Mouse (Mus musculus): ENCODE data around the gene Sectm1b. TPM values are rescaled to one million over a fixed set of nuclear protein-coding genes. Genes with fewer than 3 reads are reported as not detected.
"Not testable (repeated sequence)": the region's sequence is repeated elsewhere in the genome, so short reads cannot be mapped to it uniquely, and the experiment has no call there.

Sectm1b gene
- not detected in 2 replicates for polyA plus RNA-seq (2014; fragmentation: Nextera tagmentation; extraction: Ambion mirVana)

DNA sequence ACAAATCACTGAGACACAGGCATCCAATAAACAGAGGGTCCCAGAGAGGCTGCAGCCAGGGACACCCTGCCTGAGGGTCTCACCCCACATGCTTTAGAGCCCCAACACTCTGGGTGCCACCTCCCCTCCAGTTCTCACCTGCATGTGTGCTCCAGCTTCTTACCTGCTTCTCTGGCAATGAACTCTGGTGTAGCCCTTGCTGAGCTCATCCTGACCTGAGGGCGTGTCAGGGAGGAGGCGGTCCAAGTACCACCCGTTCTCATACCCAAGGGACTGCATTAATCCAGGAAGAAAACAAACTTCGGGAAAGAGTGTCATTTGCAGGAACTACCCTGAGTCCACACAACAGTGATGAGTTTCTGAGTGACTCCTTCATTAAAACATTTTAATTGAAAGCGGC, at the start of gene Sectm1b:
Gene Sectm1b (minus strand): TSS at position 191 of the 400 bp plus-strand sequence.
- DNase-seq (ENCODE audit: low spot score): no peak
- Histone ChIP-seq H3K36me3 (replicated peaks; ENCODE audit: control insufficient read depth, insufficient read depth) (no peaks in the 10 kb centered on the region), H3K4me2 (replicated peaks) (no peak within 1 kb of the TSS), H3K4me3 (replicated peaks; ENCODE audit: low read length) (no peak within 1 kb of the TSS), H3K9ac (no peak within 1 kb of the TSS), H3K27ac (no peak within 1 kb of the TSS), H3K4me1 (replicated peaks; ENCODE audit: control insufficient read depth, insufficient read depth, low read length) (no peaks in the 10 kb centered on the region), H3K9me3 (ENCODE audit: control insufficient read depth, low read length) (no peaks in the 10 kb centered on the region), H3K27me3 (ENCODE audit: control insufficient read depth, insufficient read depth, low read length) (no peaks in the 10 kb centered on the region)
- 78% methylated on average over 5 of the region's 5 CpGs for WGBS
- no peak for ATAC-seq (ENCODE audit: low FRiP score)

DNA sequence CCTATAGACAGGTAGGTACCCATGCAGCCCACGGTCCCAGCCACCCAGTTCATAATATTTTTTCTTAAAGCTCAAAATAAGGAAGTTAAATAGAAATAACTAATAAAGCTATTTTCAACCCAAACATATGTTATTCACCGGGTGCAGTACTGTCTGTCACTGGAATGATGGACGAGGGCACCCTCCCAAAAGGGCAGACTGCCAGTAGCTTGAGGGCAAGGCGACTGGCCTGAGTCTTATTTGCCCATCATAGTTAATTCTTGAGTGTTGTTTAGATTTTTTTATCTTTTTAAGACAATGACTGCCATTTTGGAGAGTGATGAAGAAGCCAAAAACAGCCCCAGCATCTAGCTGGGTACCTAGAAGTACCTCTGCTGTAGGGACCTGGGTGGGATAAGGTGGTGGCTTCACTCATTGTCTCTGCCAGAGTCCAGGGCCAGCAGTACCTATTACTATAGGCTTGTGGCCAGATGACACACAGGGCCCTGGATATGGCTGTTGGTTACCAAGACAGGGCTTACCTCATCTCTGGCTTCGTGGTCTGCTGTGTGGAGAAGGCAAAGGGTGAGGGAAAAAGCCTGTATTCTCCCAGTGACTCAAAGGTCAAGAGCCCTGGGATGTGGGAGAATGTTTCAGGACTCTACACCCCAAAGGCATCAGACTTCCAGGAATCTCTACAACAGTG, 48.9 kb upstream of the Sectm1b start:
- 71% methylated on average over 5 of the region's 5 CpGs for WGBS
- ATAC-seq (ENCODE audit: low FRiP score): no peak
- H3K27ac ChIP-seq: no peak overlapping the region
- no peak overlapping the region for H3K4me2 ChIP-seq (replicated peaks)
- no peaks in the 10 kb centered on the region for H3K27me3 ChIP-seq (ENCODE audit: control insufficient read depth, insufficient read depth, low read length)
- DNase-seq (ENCODE audit: low spot score): no peak
- no peak overlapping the region for H3K4me3 ChIP-seq (replicated peaks; ENCODE audit: low read length)
- no peaks in the 10 kb centered on the region for H3K36me3 ChIP-seq (replicated peaks; ENCODE audit: control insufficient read depth, insufficient read depth)
- H3K9me3 ChIP-seq (ENCODE audit: control insufficient read depth, low read length): no peaks in the 10 kb centered on the region
- no peak overlapping the region for H3K9ac ChIP-seq
- H3K4me1 ChIP-seq (replicated peaks; ENCODE audit: control insufficient read depth, insufficient read depth, low read length): 0 out of 2 replicates have a peak, but pooled peaks cover 6% of the 10 kb centered on the region

DNA sequence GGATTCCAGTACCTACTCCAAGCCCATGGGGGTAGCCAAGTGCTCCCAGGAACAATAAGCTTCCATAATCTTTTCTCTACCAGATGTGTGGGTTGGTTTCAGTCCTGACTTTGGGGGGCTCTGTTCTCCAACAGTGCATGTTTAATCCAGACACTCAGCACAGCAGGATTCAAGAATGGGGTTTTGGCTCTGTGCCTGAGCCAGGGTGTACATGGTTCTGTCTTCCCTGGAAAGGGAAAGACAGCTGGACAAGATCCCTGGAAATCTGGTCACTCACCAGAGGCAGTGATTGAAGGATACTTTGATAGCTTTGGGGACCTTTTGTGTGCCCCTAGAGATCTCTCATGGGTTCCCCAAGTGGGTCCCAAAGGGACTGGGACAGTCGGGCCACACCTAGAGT, 48.2 kb upstream of the Sectm1b start:
- Histone ChIP-seq H3K4me2 (replicated peaks) (no peak overlapping the region), H3K27ac (no peak overlapping the region), H3K36me3 (replicated peaks; ENCODE audit: control insufficient read depth, insufficient read depth) (no peaks in the 10 kb centered on the region), H3K9me3 (ENCODE audit: control insufficient read depth, low read length) (no peaks in the 10 kb centered on the region), H3K27me3 (ENCODE audit: control insufficient read depth, insufficient read depth, low read length) (no peaks in the 10 kb centered on the region), H3K4me3 (replicated peaks; ENCODE audit: low read length) (no peak overlapping the region), H3K4me1 (replicated peaks; ENCODE audit: control insufficient read depth, insufficient read depth, low read length) (0 out of 2 replicates have a peak, but pooled peaks cover 6% of the 10 kb centered on the region), H3K9ac (no peak overlapping the region)
- 78% methylated on average over 1 of the region's 1 CpGs for WGBS
- ATAC-seq (ENCODE audit: low FRiP score) (no peak), DNase-seq (ENCODE audit: low spot score) (no peak)

DNA sequence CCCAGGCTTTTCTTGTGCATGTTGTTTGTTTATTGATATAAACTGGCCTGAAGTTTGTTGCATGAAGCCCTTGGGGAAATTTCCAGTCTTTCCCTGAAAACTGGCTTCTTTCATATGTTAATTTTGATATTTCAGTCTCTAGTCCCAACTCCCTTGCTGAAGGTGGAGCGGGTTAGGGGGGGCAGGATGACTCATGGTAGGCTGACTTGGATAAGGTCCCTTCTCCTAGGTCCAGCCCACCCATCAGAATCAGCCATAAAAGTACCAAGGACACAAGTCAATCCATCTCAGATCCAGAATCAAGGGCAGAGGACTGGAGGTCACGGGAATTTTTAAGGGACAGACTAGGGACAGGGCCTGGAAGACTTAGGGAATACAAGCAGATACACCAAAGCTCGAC, 47.7 kb upstream of the Sectm1b start:
- Histone ChIP-seq H3K4me1 (replicated peaks; ENCODE audit: control insufficient read depth, insufficient read depth, low read length) (0 out of 2 replicates have a peak, but pooled peaks cover 6% of the 10 kb centered on the region), H3K9me3 (ENCODE audit: control insufficient read depth, low read length) (no peaks in the 10 kb centered on the region), H3K4me2 (replicated peaks) (no peak overlapping the region), H3K27ac (no peak overlapping the region), H3K27me3 (ENCODE audit: control insufficient read depth, insufficient read depth, low read length) (no peaks in the 10 kb centered on the region), H3K4me3 (replicated peaks; ENCODE audit: low read length) (no peak overlapping the region), H3K9ac (no peak overlapping the region), H3K36me3 (replicated peaks; ENCODE audit: control insufficient read depth, insufficient read depth) (no peaks in the 10 kb centered on the region)
- ATAC-seq (ENCODE audit: low FRiP score): no peak
- DNase-seq (ENCODE audit: low spot score): no peak
- WGBS: 92% methylated on average over 3 of the region's 3 CpGs

DNA sequence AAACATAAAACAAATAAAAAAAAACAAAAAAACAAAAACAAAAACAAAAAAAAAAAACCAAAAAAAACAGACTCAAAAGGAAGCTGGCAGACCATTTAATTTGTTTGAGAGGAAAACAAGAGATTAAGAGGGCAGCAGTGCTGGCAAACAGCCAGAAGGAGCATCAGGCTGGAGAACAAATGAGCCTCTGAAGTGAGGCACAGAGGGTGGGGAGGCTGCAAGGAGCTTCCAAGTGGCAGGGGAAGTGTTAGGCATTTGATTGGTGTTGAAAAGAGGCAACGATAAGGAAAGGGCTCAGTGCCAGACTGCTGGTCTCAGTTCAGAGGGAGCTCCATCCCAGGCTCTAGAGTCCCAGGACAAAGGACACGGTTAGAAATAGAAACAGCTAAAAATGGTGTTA, 46.6 kb upstream of the Sectm1b start:
- DNase-seq (ENCODE audit: low spot score) (peak; percentile 68), ATAC-seq (ENCODE audit: low FRiP score) (no peak; the same call in 1 of the 2 replicates)
- H3K4me3 ChIP-seq (replicated peaks; ENCODE audit: low read length): no peak overlapping the region
- H3K4me1 ChIP-seq (replicated peaks; ENCODE audit: control insufficient read depth, insufficient read depth, low read length): 0 out of 2 replicates have a peak, but pooled peaks cover 6% of the 10 kb centered on the region
- no peaks in the 10 kb centered on the region for H3K9me3 ChIP-seq (ENCODE audit: control insufficient read depth, low read length)
- no peaks in the 10 kb centered on the region for H3K27me3 ChIP-seq (ENCODE audit: control insufficient read depth, insufficient read depth, low read length)
- no peak overlapping the region for H3K4me2 ChIP-seq (replicated peaks)
- no peaks in the 10 kb centered on the region for H3K36me3 ChIP-seq (replicated peaks; ENCODE audit: control insufficient read depth, insufficient read depth)
- no peak overlapping the region for H3K27ac ChIP-seq
- no peak overlapping the region for H3K9ac ChIP-seq
- WGBS: 17% methylated on average over 2 of the region's 2 CpGs

DNA sequence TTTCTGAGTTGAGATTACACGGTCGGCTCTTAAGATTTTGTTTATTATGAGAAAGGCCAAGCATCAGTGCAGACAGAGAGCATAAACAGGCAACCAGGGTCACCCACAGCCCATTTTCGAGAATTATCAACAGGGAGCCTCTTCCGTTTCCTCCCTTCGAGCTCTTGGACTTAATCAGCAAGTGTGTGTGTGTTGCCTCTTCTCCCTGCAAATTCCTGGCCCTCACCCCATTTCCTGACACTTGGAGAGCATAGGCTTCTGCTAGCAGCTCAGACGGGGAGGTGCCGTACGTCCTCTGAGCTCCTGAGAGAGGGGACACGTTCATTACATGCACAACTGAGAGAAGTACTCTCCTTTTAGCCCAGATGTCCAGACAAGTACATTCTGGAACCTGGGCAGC, 44.7 kb upstream of the Sectm1b start:
- ATAC-seq (ENCODE audit: low FRiP score) (no peak), DNase-seq (ENCODE audit: low spot score) (no peak)
- H3K27me3 ChIP-seq (ENCODE audit: control insufficient read depth, insufficient read depth, low read length): no peaks in the 10 kb centered on the region

DNA sequence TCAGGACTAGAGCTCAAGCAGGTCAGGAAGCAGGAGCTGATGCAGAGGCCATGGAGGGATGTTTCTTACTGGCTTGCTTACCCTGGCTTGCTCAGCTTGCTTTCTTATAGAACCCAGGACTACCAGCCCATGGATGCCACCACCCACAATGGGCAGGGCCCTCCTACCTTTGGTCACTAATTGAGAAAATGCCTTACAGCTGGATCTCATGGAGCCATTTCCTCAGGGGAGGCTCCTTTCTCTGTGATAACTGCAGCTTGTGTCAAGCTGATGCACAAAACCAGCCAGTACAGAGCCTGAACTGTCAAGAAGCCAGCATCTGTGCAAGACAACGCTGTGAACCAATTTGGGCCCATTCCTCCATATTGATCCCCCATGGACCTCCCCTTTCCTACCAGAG, 43.9 kb upstream of the Sectm1b start:
- WGBS: 100% methylated on average over 1 of the region's 1 CpGs

More for the DNA sequence above, 44.7 kb upstream of the Sectm1b start:
- Histone ChIP-seq H3K9me3 (ENCODE audit: control insufficient read depth, low read length) (no peaks in the 10 kb centered on the region), H3K27ac (no peak overlapping the region), H3K4me3 (replicated peaks; ENCODE audit: low read length) (no peak overlapping the region), H3K36me3 (replicated peaks; ENCODE audit: control insufficient read depth, insufficient read depth) (no peaks in the 10 kb centered on the region), H3K4me1 (replicated peaks; ENCODE audit: control insufficient read depth, insufficient read depth, low read length) (0 out of 2 replicates have a peak, but pooled peaks cover 6% of the 10 kb centered on the region), H3K9ac (no peak overlapping the region), H3K4me2 (replicated peaks) (no peak overlapping the region)
- 73% methylated on average over 9 of the region's 9 CpGs for WGBS

DNA sequence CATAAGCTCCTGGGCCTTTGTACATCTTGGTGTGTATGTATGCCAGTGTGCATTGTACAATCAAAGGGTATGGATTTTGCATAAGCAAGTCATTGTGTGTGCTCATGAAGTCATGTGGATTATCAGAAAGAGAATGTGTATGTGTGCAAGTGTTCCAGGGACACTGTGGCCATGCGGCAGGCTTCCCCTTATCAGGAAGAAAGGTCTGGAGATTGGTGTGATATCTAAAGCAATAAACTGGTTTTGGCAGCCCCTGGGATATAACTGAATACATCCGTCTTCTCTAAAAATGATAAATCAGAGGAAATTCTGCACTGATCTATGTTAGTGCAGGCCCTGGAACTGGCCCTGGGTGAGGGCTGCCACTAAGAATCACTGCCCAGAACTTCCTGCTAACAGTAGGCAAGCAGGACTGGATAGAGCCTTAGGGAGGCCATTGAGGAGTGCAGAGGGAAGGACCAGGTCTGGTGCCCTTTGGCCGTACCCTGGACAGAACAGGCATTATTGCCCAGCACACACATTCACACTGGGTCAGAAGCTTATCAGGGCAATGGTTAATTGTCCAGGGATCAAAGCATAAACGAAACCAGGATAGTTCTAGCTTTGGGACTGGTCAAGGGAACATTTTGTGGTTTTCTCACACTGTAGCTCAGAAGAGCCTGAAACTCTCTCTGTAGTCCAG, 37.9 kb upstream of the Sectm1b start:
- WGBS: 84% methylated on average over 4 of the region's 4 CpGs
- ATAC-seq (ENCODE audit: low FRiP score) (no peak), DNase-seq (ENCODE audit: low spot score) (no peak)
- Histone ChIP-seq H3K27me3 (ENCODE audit: control insufficient read depth, insufficient read depth, low read length) (no peaks in the 10 kb centered on the region), H3K9ac (no peak overlapping the region), H3K9me3 (ENCODE audit: control insufficient read depth, low read length) (no peaks in the 10 kb centered on the region), H3K4me1 (replicated peaks; ENCODE audit: control insufficient read depth, insufficient read depth, low read length) (no peaks in the 10 kb centered on the region), H3K36me3 (replicated peaks; ENCODE audit: control insufficient read depth, insufficient read depth) (no peaks in the 10 kb centered on the region), H3K27ac (no peak overlapping the region), H3K4me2 (replicated peaks) (no peak overlapping the region), H3K4me3 (replicated peaks; ENCODE audit: low read length) (no peak overlapping the region)

More for the DNA sequence above, 43.9 kb upstream of the Sectm1b start:
- H3K9ac ChIP-seq; H3K4me1 ChIP-seq (replicated peaks; ENCODE audit: control insufficient read depth, insufficient read depth, low read length); H3K27me3 ChIP-seq (ENCODE audit: control insufficient read depth, insufficient read depth, low read length); H3K4me3 ChIP-seq (replicated peaks; ENCODE audit: low read length); ATAC-seq (ENCODE audit: low FRiP score); H3K4me2 ChIP-seq (replicated peaks); H3K36me3 ChIP-seq (replicated peaks; ENCODE audit: control insufficient read depth, insufficient read depth); DNase-seq (ENCODE audit: low spot score); H3K9me3 ChIP-seq (ENCODE audit: control insufficient read depth, low read length); H3K27ac ChIP-seq: not testable (repeated sequence)

DNA sequence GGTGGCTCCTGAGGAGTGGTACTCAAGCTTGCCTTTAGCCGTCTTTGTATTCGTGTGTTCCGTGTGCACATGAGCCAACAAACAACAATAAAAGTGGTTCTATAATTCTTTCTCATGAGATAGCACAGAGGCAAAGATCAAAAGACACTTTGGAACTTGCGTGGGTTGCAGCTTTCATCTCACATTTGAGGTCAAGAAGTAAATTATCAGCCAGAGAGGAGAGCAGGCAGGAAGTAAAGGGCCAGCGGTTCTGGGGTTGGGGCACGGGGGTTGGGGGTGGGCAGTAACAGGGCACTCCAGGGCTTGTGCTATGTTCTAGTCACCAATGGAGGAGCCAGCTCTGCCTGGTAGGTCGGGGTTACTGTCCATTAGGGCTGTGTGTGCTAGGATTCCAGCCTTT, 37.3 kb upstream of the Sectm1b start:
- no peaks in the 10 kb centered on the region for H3K9me3 ChIP-seq (ENCODE audit: control insufficient read depth, low read length)
- H3K4me3 ChIP-seq (replicated peaks; ENCODE audit: low read length): no peak overlapping the region
- H3K9ac ChIP-seq: no peak overlapping the region
- H3K36me3 ChIP-seq (replicated peaks; ENCODE audit: control insufficient read depth, insufficient read depth): no peaks in the 10 kb centered on the region
- H3K4me1 ChIP-seq (replicated peaks; ENCODE audit: control insufficient read depth, insufficient read depth, low read length): no peaks in the 10 kb centered on the region
- no peak overlapping the region for H3K4me2 ChIP-seq (replicated peaks)
- WGBS: 78% methylated on average over 7 of the region's 7 CpGs
- ATAC-seq (ENCODE audit: low FRiP score) (no peak), DNase-seq (ENCODE audit: low spot score) (no peak)
- no peaks in the 10 kb centered on the region for H3K27me3 ChIP-seq (ENCODE audit: control insufficient read depth, insufficient read depth, low read length)
- no peak overlapping the region for H3K27ac ChIP-seq

All from hindbrain, embryonic 14.5 days (tissue).